Mouse (Mus musculus): Measurements from ENCODE around the gene Hsf4.

The Hsf4 gene

GRCm38 (mm10) chr8:105306146-105306691 is 36.6 kb downstream of the Hsf4 start:
- no peak for DNase-seq

- no peak for DNase-seq
These were observed 38.1 kb downstream of the Hsf4 start for GRCm38 (mm10) chr8:105307670-105308069.

GRCm38 (mm10) chr8:105308428-105308827 is 38.8 kb downstream of the Hsf4 start:
- DNase-seq, result no peak

- no peak for DNase-seq
These were observed 39.7 kb downstream of the Hsf4 start for GRCm38 (mm10) chr8:105309142-105309847.

GRCm38 (mm10) chr8:105310118-105310517 is 40.5 kb downstream of the Hsf4 start:
- no peak for DNase-seq

- DNase-seq, result no peak
These were observed 42.1 kb downstream of the Hsf4 start for GRCm38 (mm10) chr8:105311718-105312117.

- DNase-seq, result no peak
These were observed 43.4 kb downstream of the Hsf4 start for GRCm38 (mm10) chr8:105312891-105313481.

- no peak for DNase-seq
These were observed 44.2 kb downstream of the Hsf4 start for GRCm38 (mm10) chr8:105313622-105314402.

- no peak for DNase-seq
These were observed 45.6 kb downstream of the Hsf4 start for GRCm38 (mm10) chr8:105315073-105315769.

- no peak for DNase-seq
These were observed 48.3 kb downstream of the Hsf4 start for GRCm38 (mm10) chr8:105317941-105318340.

GRCm38 (mm10) chr8:105318662-105319190 is 49.1 kb downstream of the Hsf4 start:
- DNase-seq, result no peak

- no peak for DNase-seq
These were observed 53.6 kb downstream of the Hsf4 start for GRCm38 (mm10) chr8:105323183-105323582.
